Mouse (Mus musculus) splenic B cell, adult 2 months (primary cell): Measurements from ENCODE around the gene Rab6b.

ENCODE experiments used
- DNase-seq: peaks from one replicate; pipeline ENCODE4 v3.0.0-alpha.2; 2011; ENCODE audit warnings: low read depth, low spot score
- H3K27me3 ChIP-seq: 2 replicates; pipeline ENCODE4 v1.6.1; 2012; ENCODE audit warnings: mild to moderate bottlenecking, low read length, moderate library complexity, mixed read lengths; ENCODE audit not compliant: control insufficient read depth, poor library complexity, insufficient read depth, severe bottlenecking
- H3K36me3 ChIP-seq: 2 replicates; pipeline ENCODE4 v1.6.1; 2012; ENCODE audit warnings: mild to moderate bottlenecking, low read length, moderate library complexity, mixed read lengths; ENCODE audit not compliant: control insufficient read depth, poor library complexity, insufficient read depth, severe bottlenecking

Rab6b gene

DNA sequence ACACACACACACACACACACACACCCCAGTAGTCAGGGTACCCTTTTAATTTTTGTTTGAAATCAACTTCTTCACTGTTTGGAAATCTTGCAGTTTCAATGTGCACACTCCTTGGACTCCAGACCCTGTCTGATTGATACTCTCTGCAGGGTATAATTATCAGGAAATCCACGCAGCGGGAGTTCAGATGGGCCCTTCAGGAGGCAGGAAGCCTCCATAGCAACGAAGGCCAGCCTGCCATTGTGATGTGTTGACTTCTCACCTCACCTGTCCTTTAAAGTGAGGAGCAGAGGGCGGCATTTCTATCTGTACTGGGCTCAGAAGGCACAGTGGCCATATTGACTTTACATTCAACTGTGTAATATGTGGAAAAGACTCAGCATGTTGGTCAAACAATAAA, 73.3 kb downstream of the Rab6b start:
- DNase-seq: no peak
- Histone ChIP-seq H3K36me3 (no peaks in the 10 kb centered on the region; the same call in 1 of the 2 replicates), H3K27me3 (no peaks in the 10 kb centered on the region)

DNA sequence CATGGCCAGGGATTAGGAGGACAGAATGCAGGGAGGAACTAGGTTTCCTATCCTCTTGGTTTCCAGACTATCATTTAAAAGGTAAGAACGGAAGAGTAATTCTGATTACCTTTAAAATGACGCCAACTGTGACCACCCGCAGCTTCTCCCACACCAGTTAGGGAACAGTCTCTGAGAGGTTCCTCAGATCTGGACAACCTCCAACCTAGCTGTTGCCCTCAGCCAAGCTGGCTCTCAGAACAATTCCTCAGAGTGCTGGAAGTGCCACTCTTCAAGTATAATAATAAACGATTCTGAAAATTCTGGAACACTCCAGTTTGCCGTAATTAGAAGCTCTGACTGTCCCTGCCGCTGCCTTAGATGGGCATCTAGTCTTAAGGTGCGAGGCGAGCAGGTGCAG, 74.4 kb downstream of the Rab6b start:
- Histone ChIP-seq H3K27me3 (no peaks in the 10 kb centered on the region), H3K36me3 (peaks cover 6% of the 10 kb centered on the region; the same call in 1 of the 2 replicates)
- no peak for DNase-seq

DNA sequence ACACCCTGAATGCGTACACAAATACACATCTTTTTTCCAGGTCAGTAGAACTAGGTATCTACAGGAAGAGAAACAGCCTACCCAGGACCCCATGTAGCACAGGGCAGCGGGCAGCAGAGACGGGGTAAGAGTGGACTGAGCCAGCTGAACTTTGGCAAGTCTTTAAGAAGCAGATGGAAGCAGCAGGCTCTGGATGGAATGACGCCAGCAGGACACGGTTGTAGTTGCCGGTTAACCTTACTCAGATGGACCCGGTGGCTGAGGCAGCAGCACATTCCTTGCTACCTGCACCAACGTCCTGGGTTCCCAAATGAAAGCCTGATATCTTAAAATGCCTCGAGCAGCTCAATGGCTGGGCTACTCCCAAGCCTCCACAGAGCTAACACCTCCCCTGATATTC, 75.2 kb downstream of the Rab6b start:
- H3K36me3 ChIP-seq: peaks cover 6% of the 10 kb centered on the region; the same call in 1 of the 2 replicates

DNA sequence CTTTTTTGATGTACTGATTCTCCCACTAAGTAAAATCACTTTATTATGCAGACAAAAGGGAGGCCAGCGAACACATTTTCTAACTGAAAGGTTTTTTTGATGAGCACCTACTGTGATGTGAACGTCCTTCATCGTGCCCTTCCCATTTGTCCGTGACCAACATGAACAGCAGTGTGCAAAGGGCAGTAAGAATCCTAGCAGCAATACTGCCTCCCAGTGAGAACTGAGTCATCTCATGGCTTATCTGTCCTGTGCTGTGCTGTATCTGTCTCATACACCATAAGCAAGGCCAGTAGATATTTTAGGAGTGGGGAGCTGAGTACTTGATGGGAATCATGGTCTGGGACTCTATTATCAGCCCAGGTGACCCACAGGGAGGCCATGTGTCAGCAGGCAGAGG, 76.8 kb downstream of the Rab6b start:
- DNase-seq: no peak
- Histone ChIP-seq H3K27me3 (no peaks in the 10 kb centered on the region), H3K36me3 (peaks cover 8% of the 10 kb centered on the region; the same call in 1 of the 2 replicates)

More for the DNA sequence above, 75.2 kb downstream of the Rab6b start:
- no peaks in the 10 kb centered on the region for H3K27me3 ChIP-seq
- no peak for DNase-seq

DNA sequence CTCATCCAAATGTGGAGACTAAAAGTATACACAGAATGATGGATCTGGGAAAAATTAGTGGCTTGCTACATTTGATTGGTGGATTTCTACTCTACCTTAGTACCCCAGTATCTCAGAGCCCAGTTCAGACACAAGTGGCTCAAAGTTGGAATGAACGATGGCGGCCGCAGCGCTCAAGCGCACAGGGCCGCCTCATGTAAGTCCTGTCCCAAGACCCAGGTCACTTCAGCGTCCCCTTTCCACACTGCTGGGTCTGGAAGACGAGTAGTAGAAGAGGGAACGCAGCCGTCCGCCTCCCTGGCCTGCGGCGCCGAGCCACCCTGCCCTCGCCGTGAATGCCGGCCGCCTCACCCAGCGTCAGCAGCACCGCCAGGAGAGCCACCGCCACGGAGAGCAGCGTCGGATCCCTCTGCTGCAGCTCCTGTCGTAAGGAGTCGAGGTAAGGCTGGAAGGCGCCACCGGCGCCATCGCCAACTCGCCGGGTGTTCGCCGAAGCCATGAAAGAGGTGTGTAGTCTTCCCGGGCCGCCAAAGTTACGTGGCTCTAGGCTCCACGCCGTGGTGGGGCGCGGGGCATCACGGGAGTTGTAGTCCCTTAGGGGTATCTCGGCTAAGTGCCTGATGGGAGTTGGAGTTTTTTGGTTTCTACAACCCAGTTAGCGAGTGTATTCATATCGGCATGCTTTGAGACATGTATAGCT, 90.1 kb downstream of the Rab6b start, which contains the start of gene Srprb:
Srprb (minus strand) TSS at position 577 of the 700 bp plus-strand sequence.
- DNase-seq: peak; percentile 91

DNA sequence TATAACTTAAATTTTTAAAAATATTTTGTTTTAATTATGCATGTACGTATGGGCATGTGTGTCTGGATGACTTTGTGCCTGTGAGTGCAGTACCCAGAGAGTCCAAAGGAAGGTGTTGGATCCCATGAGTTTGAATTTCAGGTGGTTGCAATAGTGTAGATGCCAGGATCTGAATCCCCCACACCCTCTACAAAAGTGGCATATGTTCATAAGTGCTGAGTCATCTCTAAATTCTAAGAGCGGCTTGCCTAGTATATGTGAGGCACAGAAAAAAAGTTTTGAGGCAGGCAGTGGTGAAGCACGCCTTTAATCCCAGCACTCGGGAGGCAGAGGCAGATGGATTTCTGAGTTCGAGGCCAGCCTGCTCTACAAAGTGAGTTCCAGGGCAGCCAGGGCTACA, 94.2 kb downstream of the Rab6b start:
- H3K27me3 ChIP-seq: no peaks in the 10 kb centered on the region
- DNase-seq: no peak
- H3K36me3 ChIP-seq: no peaks in the 10 kb centered on the region

More for the DNA sequence above, 90.1 kb downstream of the Rab6b start, which contains the start of gene Srprb:
- Histone ChIP-seq H3K27me3 (no peaks in the 10 kb centered on the region), H3K36me3 (peaks cover 2% of the 10 kb centered on the region)

DNA sequence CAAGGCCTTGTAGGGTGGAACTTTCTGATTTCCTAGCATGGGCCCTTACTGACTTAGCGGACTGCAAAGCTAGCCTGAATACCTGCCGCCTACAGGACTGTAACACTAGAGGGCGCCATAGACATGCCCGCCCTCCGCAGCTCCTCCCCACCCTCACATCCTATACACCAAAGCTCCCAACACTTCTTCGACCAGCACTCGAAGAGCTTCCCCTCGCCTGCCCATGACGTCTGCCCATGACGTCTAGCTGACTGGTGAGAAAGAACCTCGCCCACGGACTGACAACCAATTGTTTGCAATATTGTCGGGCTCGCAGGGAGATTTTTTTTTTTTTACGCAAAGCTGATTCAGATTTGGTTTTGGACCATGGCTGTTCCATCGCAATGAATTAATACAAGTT, 96.3 kb downstream of the Rab6b start:
- peak; percentile 91 for DNase-seq
- H3K36me3 ChIP-seq: no peaks in the 10 kb centered on the region
- no peaks in the 10 kb centered on the region for H3K27me3 ChIP-seq

DNA sequence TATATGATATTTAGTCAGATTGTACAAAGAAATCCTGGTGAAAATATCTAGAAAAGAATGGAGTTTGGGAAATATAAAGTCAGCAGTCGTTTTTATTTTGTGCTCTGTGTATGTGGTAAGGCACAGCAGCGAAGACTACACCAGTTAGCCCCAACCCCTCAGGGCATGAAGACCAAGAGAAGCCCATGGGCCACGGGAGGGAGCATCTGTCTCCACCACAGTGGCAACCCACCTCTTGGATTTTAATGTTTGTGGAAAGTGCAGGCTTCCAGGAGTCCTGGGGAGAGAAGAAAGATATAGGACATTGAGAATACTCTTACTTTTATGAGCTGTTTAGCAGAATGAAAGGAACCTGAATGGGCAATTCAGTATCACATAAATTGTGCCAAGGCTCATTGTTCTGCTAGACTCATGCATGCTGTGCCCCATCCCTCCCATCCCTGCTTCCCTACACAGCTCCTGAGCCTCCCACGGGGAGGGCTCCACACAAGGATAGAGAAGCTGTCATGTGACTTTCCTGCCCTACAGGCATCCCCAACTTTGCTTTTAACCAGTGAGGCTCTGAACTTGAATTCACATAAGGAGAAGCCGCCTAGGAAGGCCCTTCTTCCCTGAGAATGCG, 97.3 kb downstream of the Rab6b start:
- H3K27me3 ChIP-seq: no peaks in the 10 kb centered on the region
- no peak for DNase-seq

DNA sequence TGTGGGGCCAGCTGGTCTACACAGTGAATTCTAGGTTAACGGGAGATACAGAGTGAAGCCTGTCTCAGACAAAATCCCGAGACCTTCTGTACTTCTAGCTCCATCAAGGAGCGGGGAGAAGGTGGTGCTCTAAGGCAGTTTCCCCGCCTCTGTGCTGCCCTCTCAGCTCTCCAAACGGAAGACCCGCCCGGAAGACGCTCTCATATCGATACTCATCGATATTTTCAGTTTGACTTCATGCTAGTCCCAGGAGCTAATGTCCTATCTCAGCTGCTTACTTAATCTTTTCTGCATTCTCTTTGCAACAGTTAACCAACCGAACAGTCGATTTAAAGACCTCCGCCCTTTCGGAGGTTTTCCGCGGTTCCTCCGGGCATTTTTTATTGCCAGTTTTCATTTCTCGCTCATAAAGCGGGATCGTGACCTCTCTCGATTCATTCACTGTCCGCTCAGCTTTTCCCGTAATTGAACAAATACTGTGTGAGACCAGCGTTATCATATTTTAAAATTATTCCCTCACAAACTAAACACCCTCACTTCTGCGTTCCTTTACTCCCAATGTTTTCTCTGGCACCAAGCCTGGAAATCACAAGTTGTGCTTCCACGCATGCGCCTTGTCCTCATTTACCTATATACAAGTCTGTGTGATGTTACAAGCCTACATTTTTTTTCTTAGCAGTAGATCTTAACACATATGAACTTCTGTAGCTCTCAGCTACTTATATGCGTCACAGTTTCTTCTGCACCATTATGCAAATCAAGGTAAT, 101.2 kb downstream of the Rab6b start:
- H3K36me3 ChIP-seq: no peaks in the 10 kb centered on the region
- DNase-seq: no peak
- H3K27me3 ChIP-seq: no peaks in the 10 kb centered on the region

More for the DNA sequence above, 97.3 kb downstream of the Rab6b start:
- H3K36me3 ChIP-seq: no peaks in the 10 kb centered on the region

DNA sequence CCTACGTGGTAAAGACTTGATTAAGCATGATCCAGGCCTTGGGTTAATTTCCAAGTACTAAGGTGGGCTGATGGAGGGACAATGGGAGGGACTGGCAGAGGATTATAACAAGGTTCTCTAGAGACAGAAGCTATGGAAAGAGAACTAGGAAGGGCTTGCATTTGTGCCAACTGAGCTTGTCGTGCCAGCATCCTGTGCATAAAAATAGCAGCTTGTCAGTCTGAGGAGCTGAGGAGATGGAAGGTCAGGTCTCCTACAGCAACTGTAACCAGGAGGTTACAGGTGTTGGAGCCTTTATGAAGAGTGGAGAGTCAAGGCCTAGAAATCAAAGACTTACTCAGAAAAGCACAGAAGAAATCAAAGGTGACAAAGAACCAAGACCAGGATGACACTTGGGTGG, 102.0 kb downstream of the Rab6b start:
- DNase-seq: no peak
- no peaks in the 10 kb centered on the region for H3K36me3 ChIP-seq
- H3K27me3 ChIP-seq: no peaks in the 10 kb centered on the region

DNA sequence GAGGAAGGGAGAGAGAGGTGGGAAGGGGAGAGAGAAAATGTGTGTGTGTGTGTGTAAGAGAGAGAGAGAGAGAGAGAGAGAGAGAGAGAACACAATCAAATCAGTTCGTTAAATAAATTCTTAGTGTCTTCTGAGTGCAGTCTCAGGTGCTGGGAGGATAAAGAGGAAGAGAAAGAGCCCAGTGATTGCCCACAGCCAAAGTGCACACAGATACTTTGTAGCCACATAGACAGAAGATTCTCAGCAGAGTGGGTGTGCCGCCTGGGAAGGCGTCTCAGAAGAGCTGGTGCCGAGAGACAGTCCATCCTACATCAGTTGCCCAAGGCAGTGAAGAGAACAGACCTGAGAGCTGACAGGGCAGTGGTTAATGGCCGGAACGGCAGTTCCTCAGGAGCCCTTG, 102.7 kb downstream of the Rab6b start:
- Histone ChIP-seq H3K27me3 (no peaks in the 10 kb centered on the region), H3K36me3 (no peaks in the 10 kb centered on the region)
- DNase-seq: no peak

DNA sequence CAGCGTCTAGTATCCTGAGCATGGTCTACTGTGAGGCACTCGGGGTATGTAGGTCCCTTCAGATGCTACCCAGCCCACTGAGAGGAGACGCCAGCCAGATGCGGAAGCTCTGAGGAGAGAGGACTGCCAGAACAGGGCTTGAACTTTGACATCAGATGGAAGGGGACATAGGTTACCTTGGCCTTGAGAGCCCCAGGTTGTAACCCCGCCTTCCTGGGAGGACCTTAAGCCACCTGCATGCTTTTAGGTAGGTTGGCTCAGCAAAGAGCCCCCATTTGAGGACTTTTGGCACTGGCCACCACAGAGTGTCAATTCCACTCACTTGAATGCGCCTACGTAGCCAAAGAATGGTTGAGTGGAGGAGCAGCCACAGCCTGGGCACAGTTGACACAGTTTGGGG, 113.1 kb downstream of the Rab6b start:
- Histone ChIP-seq H3K27me3 (no peaks in the 10 kb centered on the region), H3K36me3 (no peaks in the 10 kb centered on the region)
- DNase-seq: no peak

DNA sequence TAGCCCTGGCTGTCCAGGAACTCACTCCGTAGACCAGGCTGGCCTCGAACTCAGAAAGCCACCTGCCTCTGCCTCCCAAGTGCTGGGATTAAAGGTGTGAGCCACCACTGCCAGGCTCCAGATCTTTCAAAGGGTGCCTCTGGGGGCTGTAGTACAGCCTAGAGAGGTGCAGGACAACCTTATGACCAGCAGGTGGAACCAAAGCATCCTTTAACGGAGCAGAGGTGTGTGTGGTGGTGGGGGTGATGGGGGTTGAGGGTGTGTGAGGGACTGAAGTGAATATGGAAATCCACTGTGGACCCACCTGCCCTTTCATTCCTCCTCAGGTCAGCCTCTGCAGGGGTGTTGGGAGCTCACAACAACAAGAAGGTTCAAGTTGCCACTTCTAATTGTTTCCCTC, 113.9 kb downstream of the Rab6b start:
- DNase-seq: peak; percentile 58
- H3K36me3 ChIP-seq: no peaks in the 10 kb centered on the region

DNA sequence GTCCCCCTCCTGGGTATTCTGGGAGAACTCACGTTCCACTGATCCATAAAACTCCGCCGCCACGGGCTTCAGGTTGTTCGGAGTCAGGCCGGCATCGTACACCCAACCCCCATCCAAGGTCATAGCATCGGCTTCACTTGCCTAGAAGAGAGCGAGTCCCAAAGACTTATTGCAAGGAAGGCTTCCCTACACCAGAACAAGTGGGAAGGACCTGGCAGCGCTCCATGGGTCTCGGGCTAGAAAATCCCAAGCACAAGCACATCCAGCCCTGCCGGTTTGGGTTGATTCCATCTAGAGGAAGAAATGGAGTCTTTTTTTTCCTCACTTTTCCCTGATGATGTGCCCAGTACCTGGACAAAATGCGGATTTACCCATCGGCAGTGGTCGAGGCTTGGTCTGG, 115.2 kb downstream of the Rab6b start:
- H3K36me3 ChIP-seq: no peaks in the 10 kb centered on the region
- DNase-seq: no peak
- no peaks in the 10 kb centered on the region for H3K27me3 ChIP-seq

More for the DNA sequence above, 113.9 kb downstream of the Rab6b start:
- H3K27me3 ChIP-seq: no peaks in the 10 kb centered on the region

DNA sequence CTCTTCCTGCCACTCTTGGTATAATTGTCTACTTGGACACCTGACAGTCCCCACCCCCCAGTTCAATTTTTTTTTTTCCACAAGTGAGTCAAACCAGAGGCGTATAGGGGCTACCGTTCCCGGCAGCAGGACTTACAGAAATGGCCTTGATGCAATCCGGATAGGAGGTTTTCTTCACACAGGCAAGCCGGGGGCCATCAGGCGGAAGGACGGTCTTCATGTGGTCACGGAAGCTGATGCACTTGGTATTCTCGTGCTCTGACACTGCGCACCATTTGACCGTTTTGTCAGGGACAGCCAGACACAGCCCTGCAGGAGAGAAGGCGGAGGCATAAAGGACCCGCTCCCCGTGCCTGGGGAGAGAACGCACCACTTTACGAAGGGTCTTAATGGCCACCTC, 116.2 kb downstream of the Rab6b start:
- H3K27me3 ChIP-seq: no peaks in the 10 kb centered on the region
- no peak for DNase-seq
- H3K36me3 ChIP-seq: no peaks in the 10 kb centered on the region
